Mouse (Mus musculus) ovary, postnatal 36 days (tissue): ENCODE measurements at regions not wholly inside any gene's neighbourhood (a gene's known extent, or its start where the extent isn't known, plus 50 kb on each side); places are given as distances from the start of the nearest gene placed in this dataset.

Experiments used
- DNase-seq: peaks from one replicate; pipeline ENCODE4 v3.0.0; 2022; ENCODE audit warnings: low spot score, mixed read lengths

DNA sequence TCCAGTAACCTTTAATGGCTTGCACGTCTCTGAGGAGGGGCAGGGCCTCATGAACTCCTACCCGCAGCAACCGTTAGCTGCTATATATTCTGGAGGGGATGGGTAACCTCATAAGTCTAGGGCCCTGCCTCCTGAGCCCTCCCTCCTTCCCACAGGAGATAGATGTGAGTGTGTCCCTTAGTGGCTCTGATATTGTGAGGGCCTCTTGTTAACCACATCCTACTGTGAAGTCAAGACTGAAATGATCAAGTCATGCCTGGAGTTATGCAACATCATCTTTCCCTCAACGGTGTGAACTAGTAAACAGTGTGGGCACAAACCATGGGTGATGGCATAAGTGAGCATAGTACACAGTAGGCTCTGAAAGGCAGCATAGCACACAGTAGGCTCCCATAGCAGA lies 255.8 kb upstream of the Sdk2 start:
- DNase-seq, result no peak

GRCm38 (mm10) chr11:114321974-114322373 lies 255.1 kb upstream of the Sdk2 start:
- no peak for DNase-seq

DNA sequence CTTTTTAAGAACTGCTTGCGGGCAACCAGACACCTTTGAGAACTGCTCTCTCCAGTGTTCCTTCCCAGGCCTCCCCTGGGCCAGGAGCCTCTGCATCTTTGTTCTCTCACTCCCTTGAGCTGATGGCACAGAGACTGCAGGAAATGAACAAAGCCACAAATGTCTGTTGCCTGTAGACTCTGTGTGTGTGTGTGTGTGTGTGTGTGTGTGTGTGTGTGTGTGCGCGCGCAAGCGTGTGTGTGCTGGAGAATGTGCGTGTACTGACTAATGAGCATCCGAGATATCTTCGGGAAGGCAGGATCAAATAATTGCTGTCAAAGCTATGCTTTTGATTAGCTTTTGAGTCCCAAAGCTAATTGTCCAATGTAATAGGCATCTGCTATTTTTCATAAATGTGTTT lies 254.7 kb upstream of the Sdk2 start:
- no peak for DNase-seq

DNA sequence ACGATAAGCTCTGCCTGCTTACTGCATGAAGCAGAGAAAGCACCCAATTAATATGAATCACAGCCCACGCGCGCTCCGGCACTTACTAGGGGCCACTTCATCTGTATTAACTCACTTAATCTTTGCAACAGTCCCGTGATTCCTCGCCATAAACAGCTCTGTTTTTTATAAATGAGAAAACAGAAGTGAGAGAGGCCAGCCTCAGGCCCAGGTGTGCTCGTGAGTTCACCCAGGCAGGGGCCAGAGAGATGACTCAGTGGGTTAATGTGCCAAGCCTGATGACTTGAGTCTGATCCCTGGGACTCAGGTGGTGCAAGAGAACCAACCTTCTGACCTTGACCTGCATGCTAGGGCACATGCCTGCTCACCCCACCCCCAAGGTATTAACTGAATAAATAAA lies 248.4 kb upstream of the Sdk2 start:
- no peak for DNase-seq

GRCm38 (mm10) chr11:114313652-114314051 lies 246.8 kb upstream of the Sdk2 start:
- no peak for DNase-seq

DNA sequence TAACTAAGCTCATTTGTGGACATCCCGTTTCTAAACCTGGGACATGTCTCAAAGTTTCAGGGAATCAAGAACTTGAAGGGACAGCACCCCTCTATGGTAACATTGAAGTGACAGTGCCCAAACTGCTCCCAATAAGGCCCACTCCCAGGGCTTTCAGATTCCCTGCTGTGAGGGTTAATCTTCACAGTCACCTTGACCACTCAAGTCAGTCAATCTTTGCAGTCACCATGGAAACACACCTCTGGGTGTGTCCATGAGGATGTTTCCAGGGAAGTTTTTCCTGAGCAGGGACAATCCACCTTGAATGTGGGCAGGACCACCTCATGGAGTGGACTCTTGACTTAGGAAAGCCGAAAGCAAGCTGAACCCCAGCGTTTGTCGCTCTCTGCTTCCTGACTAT lies 244.8 kb upstream of the Sdk2 start:
- DNase-seq, result no peak

DNA sequence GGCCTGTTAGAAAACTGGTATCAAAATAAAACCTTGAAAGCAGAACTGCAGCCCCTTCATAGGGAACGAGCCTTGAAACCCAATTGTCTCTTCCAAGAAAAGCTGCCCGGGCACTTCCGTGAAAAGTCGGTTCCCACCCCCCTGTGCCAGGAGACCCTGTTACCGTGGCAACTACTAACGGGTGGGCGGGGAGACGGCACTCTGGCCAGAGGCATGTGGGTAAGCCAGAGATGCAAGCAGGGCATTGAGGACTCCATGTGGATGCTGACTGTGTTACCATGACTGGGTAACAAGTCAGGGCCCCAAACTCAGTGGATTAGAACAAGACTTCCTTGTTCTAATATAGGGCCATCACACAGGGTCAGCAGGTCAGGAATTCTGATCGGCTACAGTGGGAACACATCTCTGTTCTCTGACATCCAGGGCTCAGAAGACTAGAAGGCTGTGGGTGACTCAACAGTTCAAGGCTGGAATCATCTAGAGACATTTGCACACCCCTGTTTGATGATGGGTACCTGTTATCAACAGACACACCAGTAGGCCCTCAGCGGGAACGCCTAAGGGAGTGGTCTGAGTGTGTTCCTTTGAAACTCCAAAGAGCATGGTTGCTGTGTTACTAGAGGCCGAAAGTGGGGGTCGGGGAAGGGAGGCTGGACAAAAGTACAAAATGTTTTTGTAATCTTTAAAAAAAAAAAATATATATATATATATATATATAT lies 236.9 kb upstream of the Sdk2 start:
- DNase-seq, result no peak

- no peak for DNase-seq
Observed at GRCm38 (mm10) chr11:114300611-114301319, 233.9 kb upstream of the Sdk2 start.

DNA sequence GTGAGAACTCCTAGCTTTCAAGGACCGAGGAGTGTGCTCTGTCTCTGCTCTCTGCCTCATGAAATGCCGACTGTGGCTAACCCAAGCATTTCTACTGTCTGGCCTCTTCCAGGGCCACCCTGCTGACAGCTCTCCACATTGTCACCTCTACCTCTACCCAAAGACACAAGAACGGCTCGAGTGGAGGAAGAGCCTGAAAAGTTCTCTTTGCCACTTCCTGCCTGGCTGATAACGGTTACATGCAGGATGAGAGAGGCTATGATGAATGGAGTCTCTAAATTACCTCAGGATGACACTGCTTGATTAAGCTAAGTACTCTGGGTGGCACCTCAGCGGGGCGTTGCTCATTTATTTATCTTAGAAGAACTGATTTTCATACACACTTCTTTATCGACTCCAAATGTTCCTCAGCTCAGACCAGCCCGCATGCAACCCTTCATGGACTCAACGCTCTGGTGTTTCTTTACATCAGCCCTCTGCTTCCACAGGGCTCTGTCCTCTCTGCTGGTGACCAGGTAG lies 230.0 kb upstream of the Sdk2 start:
- DNase-seq, result no peak

DNA sequence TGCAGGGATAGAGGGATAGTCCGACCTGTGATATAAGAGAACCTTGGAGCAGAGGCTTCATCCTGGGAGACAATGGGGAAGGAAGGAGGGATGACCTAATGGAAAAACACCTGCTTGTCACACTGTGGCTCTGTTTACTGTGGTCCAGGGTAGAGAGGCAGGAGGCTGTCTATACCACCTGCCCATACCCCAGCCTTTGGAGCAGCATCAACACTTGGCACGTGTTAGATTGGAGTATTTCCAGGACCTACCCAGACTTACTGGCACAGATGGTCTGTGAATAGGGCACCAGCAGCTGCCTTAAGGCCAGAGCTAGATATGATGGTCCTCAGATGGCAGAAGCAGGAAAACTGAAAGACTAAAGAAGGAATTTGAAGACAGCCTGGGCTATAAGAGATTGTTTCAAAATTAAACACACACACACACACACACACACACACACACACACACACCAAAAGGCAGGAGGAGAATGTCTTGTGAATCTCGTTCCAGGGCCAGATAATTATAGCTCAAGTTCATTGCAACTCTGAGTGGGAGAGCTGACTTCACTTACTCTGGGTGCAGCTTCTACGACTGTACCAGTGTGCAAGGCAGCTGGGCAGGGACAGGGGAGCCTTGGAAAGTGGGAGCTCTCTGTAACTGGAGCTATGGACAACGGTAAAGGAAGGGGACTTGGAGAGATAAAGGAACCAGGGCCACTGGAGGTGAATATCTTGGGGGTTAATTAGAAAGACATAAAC lies 227.8 kb upstream of the Sdk2 start:
- no peak for DNase-seq

DNA sequence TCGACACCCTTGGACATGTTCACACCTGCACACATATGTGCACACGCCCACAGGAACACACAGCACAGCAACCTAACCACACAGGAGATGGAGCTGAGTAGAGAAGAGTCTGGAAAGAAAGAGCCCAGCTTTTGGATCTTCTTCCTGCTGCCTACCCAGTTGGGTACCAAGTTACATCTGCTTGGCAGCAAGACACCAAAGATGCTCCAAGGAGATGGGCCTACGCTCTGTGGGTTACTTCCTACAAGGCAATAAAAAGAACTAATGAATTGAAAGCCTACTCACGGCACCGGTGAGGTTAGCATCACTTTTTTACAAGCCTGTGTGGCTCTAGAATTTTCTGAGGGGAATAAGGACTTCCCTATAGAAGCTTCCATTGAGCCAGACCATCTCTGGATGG lies 224.4 kb upstream of the Sdk2 start:
- DNase-seq, result no peak

DNA sequence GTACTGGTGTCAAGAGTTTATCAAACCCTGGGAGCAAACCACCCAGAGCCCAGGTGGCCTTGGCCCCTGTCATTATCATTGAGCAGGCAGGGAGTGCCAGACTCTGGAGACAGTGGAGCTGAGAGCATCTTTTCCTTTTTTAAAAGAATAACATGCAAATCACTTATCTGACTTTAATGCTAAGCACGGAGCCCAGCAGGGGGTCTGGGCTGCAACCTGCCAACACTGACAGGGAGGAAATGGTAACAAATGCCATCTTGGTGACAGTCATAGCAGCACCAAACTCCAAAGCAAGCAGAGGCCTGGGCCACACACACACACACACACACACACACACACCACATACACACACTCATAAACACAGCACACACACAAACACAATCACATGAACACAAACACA lies 223.1 kb upstream of the Sdk2 start:
- DNase-seq, result no peak

DNA sequence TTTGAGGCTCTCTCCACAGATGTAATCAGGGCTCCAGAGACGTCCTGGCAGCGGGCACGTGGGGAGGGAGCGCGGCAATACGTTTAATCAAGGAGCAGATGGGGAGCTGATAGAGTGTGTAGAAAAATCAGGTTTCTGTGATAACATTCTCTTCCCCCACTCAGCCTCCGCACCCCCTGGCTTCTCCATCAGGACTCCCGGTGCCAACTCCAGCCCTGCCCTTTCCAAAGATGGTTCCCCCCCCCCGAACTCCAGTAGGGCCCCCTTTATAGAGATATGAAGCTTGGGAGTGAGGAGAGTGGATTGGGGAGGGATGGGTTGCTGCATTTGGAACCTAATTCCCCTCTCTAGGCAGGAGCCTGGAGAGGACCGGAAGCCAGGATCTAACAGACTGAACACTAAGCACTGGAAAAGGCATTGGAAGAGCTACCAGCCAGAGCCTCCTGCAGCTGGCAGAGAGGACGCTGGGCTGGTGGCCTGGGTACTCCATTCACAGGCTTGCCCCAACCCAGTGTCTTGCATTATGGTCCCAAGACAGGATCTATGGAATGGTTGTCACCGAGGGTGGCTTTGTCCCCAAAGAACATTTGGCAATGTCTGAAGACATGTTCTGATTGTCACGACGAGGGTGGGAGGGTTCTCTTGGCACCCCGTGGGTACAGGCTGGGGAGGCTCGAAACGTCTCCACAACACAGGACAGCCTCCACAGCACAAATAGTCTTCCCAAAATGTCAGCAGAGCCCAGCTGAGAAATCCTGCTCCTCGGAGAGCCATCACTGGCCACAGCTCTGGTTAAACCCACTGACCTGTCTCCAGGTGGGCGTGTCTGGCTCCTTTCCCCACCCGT lies 218.2 kb upstream of the Sdk2 start:
- no peak for DNase-seq

GRCm38 (mm10) chr11:114283208-114283607 lies 216.4 kb upstream of the Sdk2 start:
- peak; percentile 39 for DNase-seq

DNA sequence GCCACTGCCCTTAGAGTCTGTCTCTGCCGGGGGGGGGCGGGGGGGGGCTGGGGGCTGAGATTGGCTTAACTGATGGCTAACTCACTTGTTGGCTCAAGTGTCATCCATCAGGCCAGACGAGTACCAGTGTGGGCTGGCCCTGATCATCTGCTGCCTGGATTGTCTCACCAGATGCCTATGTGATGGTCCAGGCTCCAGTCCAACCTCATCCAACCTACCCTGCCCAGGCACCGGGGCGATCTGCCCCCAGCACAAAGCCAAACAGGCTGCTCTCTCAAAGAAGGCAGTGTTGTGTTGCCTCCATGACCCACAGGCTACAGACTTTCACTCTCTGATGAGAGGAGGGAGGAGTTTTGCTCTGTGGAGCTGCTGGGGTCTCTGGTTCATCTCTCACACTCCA lies 215.7 kb upstream of the Sdk2 start:
- DNase-seq, result no peak

DNA sequence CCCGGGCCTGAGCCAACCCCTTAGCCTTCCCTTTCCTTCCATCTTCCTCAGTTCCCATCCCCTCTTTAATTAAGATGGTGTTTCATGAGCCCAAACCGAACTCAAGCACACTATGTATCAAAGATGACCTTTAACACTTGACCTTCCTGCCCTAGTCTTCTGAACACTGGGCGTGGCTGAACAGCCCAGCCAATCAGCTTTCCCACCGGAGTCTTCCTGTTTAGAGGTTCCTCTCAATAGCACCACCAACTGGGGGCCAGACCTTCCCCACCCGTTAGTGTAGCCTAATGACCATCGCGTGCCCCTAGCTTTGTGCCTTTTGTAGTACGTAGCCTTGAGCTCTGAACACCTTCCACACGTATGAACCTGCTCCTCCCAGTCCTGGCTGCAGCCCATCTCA lies 215.0 kb upstream of the Sdk2 start:
- no peak for DNase-seq

- DNase-seq, result no peak
Observed at GRCm38 (mm10) chr11:114281041-114281695, 214.3 kb upstream of the Sdk2 start.

GRCm38 (mm10) chr11:114277513-114278304 lies 210.9 kb upstream of the Sdk2 start:
- no peak for DNase-seq

- DNase-seq, result no peak
Observed at GRCm38 (mm10) chr11:114270358-114271072, 203.7 kb upstream of the Sdk2 start.

DNA sequence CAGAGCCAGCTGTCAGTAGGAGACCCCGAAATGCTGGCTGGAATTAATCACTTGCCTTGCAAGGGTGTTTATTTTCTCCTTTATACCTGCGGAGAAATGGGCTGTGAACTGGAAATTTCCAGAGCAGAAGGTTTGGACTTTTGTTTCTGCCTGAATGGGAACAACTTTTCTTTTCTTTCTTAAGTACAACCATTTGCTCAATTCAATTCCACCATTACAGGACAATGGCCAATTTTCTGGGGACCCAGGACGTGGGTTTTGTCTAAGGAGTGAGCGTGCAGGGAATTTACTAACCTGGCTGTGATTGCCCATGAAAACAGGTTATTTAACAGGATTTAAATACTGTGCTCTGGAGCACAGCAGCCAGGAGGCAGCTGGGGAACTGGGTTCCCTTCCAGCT lies 195.1 kb upstream of the Sdk2 start:
- no peak for DNase-seq
